Mouse (Mus musculus) heart, embryonic 10.5 days (tissue): ENCODE results near the gene A930033H14Rik. TPM values are rescaled to one million over a fixed set of nuclear protein-coding genes. Genes with fewer than 3 reads are reported as not detected.

Source experiments
- DNase-seq: peaks from one replicate; pipeline ENCODE4 v3.0.0-alpha.2; 2017; ENCODE audit warnings: low spot score
- H3K27ac ChIP-seq: fragments of 300-500 bp; sonication (generic); 2 replicates; pipeline ENCODE4 v1.5.1; 2016; ENCODE audit warnings: mild to moderate bottlenecking
- H3K27me3 ChIP-seq: fragments of 300-500 bp; sonication (generic); 2 replicates; pipeline ENCODE4 v1.6.1; 2016; ENCODE audit warnings: mild to moderate bottlenecking; ENCODE audit not compliant: poor library complexity, insufficient read depth, severe bottlenecking
- H3K36me3 ChIP-seq: fragments of 300-500 bp; sonication (generic); 2 replicates; pipeline ENCODE4 v1.6.1; 2016; ENCODE audit warnings: mild to moderate bottlenecking, moderate library complexity
- H3K4me1 ChIP-seq: fragments of 300-500 bp; sonication (generic); 2 replicates; pipeline ENCODE4 v1.6.1; 2016; ENCODE audit warnings: mild to moderate bottlenecking
- H3K4me3 ChIP-seq: fragments of 300-500 bp; sonication (generic); 2 replicates; pipeline ENCODE4 v1.5.1; 2016; ENCODE audit warnings: mild to moderate bottlenecking, moderate library complexity
- H3K9me3 ChIP-seq: fragments of 300-500 bp; sonication (generic); 2 replicates; pipeline ENCODE4 v1.6.1; 2016; ENCODE audit warnings: mild to moderate bottlenecking, moderate library complexity
- WGBS: fragments of 180-500 bp; shearing (Covaris S2); methylation state at CpG from one replicate; pipeline ENCODE4 v1.1.7; 2016; 5-methylcytosine and 5-hydroxymethylcytosine counted together
- polyA plus RNA-seq: library from polyadenylated mRNA; unstranded; fragments of >200 nt; fragmentation: Nextera tagmentation; extraction: Ambion mirVana; gene quantifications from 2 replicates; pipeline ENCODE4 v1.2.1, GENCODE M21; 2016

Gene A930033H14Rik
- polyA plus RNA-seq, 1 experiment from 2014 or later: 1.7 TPM

DNA sequence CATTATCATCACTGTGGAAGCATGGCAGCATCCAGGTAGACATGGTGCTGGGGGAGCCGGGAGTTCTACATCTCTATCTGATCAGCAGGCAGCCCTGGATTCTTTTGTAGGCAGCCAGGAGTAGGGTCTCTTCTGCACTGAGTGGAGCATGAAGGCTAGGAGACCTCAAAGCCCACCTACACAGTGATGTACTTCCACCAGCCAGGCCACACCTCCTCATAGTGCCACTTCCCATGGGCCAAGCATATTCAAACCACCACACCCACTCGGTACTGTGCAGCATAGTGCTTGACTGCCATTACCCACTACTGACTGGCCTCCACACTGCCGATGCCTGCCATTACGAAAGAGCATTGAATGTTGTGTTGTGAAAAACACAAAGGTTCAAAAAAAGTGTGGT is 28.0 kb downstream of the A930033H14Rik start:
- no peak for DNase-seq
- WGBS: 96% methylated on average over 4 of the region's 4 CpGs
- H3K27ac ChIP-seq: no peak overlapping the region

DNA sequence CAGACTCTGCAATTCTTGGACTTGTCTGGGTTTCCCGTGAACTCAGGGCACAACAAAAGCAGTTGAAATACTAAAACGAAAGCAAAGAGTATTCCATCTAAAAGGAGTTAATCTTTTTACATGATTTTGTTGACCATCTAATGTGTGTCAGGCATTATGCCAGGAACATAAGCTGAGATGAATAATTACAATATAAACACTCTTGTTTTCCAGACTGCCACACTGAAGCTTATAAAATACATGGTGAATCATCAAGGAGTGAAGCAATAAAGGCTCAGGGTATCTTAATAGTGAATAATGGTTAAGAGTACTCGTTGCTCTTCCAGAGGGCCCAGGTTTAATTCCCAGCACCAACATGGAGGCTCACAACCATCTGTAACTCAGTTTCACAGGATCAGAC is 31.9 kb downstream of the A930033H14Rik start:
- Histone ChIP-seq H3K27me3 (no peaks in the 10 kb centered on the region), H3K4me3 (no peak overlapping the region), H3K27ac (no peak overlapping the region), H3K36me3 (no peaks in the 10 kb centered on the region), H3K9me3 (no peaks in the 10 kb centered on the region), H3K4me1 (no peaks in the 10 kb centered on the region)
- no peak for DNase-seq
- 73% methylated on average over 3 of the region's 3 CpGs for WGBS

More for the DNA sequence above, 28.0 kb downstream of the A930033H14Rik start:
- Histone ChIP-seq H3K9me3 (no peaks in the 10 kb centered on the region), H3K36me3 (no peaks in the 10 kb centered on the region), H3K4me1 (no peaks in the 10 kb centered on the region), H3K4me3 (no peak overlapping the region), H3K27me3 (no peaks in the 10 kb centered on the region)

DNA sequence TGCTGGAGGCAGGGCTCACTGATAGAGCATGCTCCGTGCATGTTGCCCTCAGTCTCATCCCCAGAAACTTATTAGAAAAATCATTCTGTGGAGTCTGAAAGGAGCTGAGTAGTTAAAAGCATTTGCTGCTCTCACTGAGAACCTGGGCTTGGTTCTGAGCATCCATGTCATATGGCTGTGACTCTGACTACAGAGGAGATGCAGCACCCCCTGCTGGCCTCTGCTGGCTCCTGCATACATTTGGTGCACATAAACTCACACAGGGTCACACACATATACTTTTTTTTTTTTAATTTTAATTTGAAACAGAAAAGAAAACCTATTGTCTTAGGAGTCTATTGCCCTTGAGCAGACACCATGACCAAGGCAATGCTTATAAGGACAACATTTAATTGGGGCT is 33.6 kb downstream of the A930033H14Rik start:
- no peak overlapping the region for H3K4me3 ChIP-seq
- WGBS: 89% methylated on average over 1 of the region's 1 CpGs
- DNase-seq: no peak
- H3K27ac ChIP-seq: no peak overlapping the region
- no peaks in the 10 kb centered on the region for H3K4me1 ChIP-seq
- H3K27me3 ChIP-seq: no peaks in the 10 kb centered on the region
- H3K9me3 ChIP-seq: no peaks in the 10 kb centered on the region
- H3K36me3 ChIP-seq: no peaks in the 10 kb centered on the region

DNA sequence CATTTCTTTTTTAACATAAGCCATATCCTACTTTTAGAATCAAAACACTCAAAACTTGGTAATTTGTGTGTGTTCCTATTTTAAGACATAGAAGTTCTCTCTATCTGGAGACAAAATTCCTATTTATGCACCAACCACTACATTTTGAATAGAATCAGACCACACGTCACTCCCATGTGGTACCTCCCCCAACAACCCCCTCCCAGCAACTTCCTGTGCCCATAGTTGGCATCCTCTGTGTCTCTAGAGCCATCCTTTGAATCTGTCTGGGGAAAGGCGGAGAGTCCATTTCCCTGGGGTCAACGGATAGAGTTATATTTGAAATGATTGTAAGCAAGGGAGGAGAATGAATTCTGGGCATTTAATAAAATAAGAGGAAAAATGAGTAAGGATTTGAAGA is 36.8 kb downstream of the A930033H14Rik start:
- WGBS: 74% methylated on average over 3 of the region's 3 CpGs
- H3K9me3 ChIP-seq: no peaks in the 10 kb centered on the region
- H3K4me1 ChIP-seq: no peaks in the 10 kb centered on the region
- no peaks in the 10 kb centered on the region for H3K27me3 ChIP-seq
- no peak overlapping the region for H3K4me3 ChIP-seq
- DNase-seq: no peak
- no peak overlapping the region for H3K27ac ChIP-seq
- no peaks in the 10 kb centered on the region for H3K36me3 ChIP-seq

DNA sequence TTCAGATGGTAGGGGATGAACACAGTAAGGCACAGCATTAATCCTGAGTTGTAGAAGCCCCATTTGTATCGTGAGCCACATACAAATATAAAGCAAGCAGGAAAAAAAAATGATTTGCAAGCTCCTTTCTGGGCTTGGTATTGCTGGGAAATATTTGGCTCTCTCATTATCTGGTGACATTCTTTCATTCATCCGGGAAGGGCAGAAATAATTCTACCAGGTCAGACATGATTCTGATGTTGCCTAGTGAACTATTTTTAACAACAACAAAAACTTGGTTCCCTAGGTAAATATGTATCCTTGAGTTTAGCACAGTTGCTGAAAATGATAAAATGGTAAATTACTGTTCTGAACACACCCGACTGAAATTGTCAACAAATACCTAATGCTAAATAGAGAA is 40.5 kb downstream of the A930033H14Rik start:
- Histone ChIP-seq H3K27me3 (no peaks in the 10 kb centered on the region), H3K9me3 (no peaks in the 10 kb centered on the region), H3K27ac (no peak overlapping the region), H3K36me3 (no peaks in the 10 kb centered on the region), H3K4me1 (no peaks in the 10 kb centered on the region), H3K4me3 (no peak overlapping the region)
- DNase-seq: no peak
- 77% methylated on average over 3 of the region's 3 CpGs for WGBS

DNA sequence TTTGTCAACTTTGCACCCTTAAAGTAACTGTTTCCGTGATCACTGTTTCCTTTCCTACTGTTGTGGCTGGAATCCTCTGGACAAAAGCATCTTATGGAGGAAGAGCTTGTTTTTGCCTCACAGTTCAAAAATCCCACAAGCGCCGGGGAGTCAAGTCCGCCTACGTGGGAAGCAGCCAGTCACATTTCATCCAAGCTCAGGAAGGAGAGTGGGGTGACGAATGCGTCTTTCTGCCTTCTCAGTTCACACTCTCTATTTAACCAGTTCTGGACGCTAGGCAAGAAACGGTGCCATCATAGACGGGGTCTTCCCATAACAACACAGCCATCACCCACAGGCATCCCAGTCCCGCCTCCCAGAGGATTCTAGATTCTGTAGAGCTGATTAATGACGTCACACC is 46.4 kb downstream of the A930033H14Rik start:
- WGBS: 83% methylated on average over 12 of the region's 12 CpGs
- Histone ChIP-seq H3K4me3 (no peak overlapping the region), H3K27ac (no peak overlapping the region), H3K36me3 (no peaks in the 10 kb centered on the region), H3K9me3 (no peaks in the 10 kb centered on the region), H3K4me1 (no peaks in the 10 kb centered on the region), H3K27me3 (no peaks in the 10 kb centered on the region)
- DNase-seq: no peak

DNA sequence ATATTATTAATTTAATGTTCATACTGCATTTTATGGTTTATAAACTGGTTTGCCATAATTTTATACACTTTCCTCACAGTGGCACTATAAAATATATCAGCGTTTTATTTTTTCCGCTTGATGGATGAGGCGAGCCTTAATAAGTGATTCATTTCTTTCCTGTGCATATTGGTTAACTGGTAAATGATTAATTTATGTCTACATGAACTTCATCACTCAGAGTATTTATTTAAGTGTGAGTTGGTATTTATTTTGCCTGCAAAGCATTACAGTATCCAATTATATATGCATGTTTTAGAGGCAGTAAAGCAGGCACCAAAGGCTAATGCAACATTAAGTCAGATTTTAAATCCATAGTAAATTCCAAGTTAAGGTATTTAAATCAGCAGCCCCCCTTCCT is 47.1 kb downstream of the A930033H14Rik start:
- DNase-seq: no peak
- WGBS: 82% methylated on average over 3 of the region's 3 CpGs
- no peaks in the 10 kb centered on the region for H3K36me3 ChIP-seq
- no peaks in the 10 kb centered on the region for H3K9me3 ChIP-seq
- H3K4me3 ChIP-seq: no peak overlapping the region
- no peaks in the 10 kb centered on the region for H3K4me1 ChIP-seq
- H3K27me3 ChIP-seq: no peaks in the 10 kb centered on the region
- H3K27ac ChIP-seq: no peak overlapping the region

DNA sequence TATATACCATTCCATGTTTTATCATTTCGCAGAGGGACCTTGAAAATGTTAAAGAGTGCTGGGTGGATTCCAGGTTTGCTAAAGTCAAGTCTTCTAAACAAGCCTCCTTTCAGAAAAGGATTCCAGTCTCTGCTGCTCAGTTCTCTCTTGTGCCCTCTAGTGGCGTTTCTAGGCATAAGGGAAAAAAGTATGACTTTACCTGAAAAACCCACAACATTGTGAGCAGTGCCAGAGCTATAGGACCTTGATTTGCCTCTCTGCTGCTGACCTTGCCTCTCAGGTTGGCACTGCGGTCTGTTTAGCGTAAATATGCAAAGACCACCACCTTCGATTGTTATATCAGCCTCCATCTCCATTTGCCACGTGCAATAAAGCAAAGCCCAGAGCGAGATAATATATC is 47.8 kb downstream of the A930033H14Rik start:
- Histone ChIP-seq H3K4me3 (no peak overlapping the region), H3K27me3 (no peaks in the 10 kb centered on the region), H3K27ac (no peak overlapping the region), H3K9me3 (no peaks in the 10 kb centered on the region), H3K36me3 (no peaks in the 10 kb centered on the region), H3K4me1 (no peaks in the 10 kb centered on the region)
- WGBS: 57% methylated on average over 7 of the region's 7 CpGs
- DNase-seq: no peak

DNA sequence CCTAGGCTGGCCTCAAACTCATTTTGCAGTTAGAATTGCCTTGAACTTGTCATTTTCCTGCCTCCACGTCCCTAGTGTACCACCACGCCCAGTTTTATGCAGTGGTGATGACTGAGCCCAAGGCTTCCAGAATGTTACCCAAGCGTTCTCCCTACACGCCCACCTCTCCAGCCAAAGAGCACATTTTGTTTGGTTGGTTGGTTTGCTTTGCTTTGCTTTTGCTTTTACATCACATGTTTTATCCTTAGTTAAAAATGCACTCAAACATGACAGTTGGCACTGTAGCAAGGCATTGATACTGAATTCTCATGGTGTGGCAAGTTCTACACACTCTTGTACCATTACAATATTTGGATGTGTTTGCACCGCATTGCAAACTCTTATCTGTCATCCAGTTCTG is 49.7 kb downstream of the A930033H14Rik start:
- Histone ChIP-seq H3K27me3 (no peaks in the 10 kb centered on the region), H3K9me3 (no peaks in the 10 kb centered on the region), H3K4me1 (no peaks in the 10 kb centered on the region), H3K4me3 (no peak overlapping the region), H3K27ac (no peak overlapping the region), H3K36me3 (no peaks in the 10 kb centered on the region)
- WGBS: 83% methylated on average over 5 of the region's 5 CpGs
- DNase-seq: no peak

DNA sequence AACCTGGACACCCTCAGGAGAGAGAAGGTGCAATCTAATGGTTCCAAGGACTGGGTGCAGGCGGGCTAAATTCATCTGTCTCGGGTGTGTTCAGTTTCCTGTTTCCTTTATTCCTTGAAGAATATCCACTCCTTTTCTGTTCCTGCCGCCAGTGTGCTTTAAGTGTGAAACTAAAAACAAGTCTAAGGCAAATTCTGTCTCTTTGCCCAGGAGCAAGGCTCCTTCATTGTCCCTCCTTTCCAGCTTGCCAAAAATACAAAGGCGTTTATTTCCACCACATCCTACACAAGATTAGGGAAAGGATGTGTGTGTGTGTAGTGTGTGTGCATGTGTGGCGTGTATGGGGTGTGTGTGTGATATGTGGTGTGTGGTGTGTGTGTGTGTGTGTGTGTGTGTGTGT is 50.3 kb downstream of the A930033H14Rik start:
- Histone ChIP-seq H3K4me1 (no peaks in the 10 kb centered on the region), H3K9me3 (no peaks in the 10 kb centered on the region), H3K4me3 (no peak overlapping the region), H3K36me3 (no peaks in the 10 kb centered on the region), H3K27me3 (no peaks in the 10 kb centered on the region), H3K27ac (no peak overlapping the region)
- DNase-seq: no peak
- WGBS: 76% methylated on average over 5 of the region's 5 CpGs

DNA sequence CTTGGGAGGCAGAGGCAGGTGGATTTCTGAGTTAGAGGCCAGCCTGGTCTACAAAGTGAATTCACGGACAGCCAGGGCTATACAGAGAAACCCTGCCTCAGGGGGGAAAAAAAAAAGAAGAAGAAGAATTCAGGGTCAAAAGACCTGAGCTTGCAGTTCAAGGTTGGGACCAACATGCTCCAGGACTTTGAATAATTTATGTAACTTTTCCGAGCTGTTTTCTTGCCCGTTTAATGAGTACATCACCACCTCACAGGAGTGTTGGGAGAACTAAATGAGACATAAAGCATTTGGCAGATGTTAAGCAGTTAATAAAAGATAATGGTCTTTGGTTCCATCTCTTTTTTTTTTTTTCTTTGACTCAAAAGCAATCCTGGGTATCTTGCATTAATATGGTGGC is 51.4 kb downstream of the A930033H14Rik start:
- no peaks in the 10 kb centered on the region for H3K9me3 ChIP-seq
- no peaks in the 10 kb centered on the region for H3K36me3 ChIP-seq
- H3K4me1 ChIP-seq: no peaks in the 10 kb centered on the region
- no peak overlapping the region for H3K27ac ChIP-seq
- no peak for DNase-seq
- 76% methylated on average over 3 of the region's 3 CpGs for WGBS
- no peak overlapping the region for H3K4me3 ChIP-seq
- no peaks in the 10 kb centered on the region for H3K27me3 ChIP-seq

DNA sequence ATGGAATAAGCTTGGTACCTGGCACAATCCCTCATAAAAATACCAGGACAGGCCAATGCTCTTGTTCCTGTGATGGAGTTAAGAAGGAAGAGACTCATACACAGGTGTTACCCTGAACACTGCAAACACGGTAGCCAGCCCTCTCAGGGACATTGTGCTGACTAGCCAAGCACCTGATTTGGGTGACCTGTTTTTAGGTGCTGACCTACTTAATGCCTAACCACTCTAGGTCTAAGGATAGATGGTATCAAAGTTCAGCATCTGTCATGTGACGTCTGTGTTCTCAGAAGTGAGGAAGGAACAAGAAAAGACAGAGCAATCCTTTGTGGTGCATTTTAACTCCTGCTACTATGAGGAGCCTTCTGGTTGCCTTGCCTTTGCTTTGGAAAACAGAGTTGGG is 52.0 kb downstream of the A930033H14Rik start:
- Histone ChIP-seq H3K36me3 (no peaks in the 10 kb centered on the region), H3K27me3 (no peaks in the 10 kb centered on the region), H3K9me3 (no peaks in the 10 kb centered on the region), H3K27ac (no peak overlapping the region), H3K4me3 (no peak overlapping the region), H3K4me1 (no peaks in the 10 kb centered on the region)
- no peak for DNase-seq
- WGBS: 83% methylated on average over 2 of the region's 2 CpGs
